Mouse (Mus musculus): ENCODE results near the gene Gm17677.

Gene Gm17677

GRCm38 (mm10) chr9:35740749-35741148 lies at the start of gene Gm17677:
TSS of gene Gm17677 (plus strand) at chr9:35741049.
- no peak for DNase-seq

- no peak for DNase-seq
These were observed 48.9 kb upstream of the Gm17677 start for GRCm38 (mm10) chr9:35691924-35692323.

- DNase-seq = no peak
These were observed 33.6 kb upstream of the Gm17677 start for GRCm38 (mm10) chr9:35707265-35707664.

GRCm38 (mm10) chr9:35756843-35757242 lies 16.0 kb downstream of the Gm17677 start:
- DNase-seq = no peak

DNA sequence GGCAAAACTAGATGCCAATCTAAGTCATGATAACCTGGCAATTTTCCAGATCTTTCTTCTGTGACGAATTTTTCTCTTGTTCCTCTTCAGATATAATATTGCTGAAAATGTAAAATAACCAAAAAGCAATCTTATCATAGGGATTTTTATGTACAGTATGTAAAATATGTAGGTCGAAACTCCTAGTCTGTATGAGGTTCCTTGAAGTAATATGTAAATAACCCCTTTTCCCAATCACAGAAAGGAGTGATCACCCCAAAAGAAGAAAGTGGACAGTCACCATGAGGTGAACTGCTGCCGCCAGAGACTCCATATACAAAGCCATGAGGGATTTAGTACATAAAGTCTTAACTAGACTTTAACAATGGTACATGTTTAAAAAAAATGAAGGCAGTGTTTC lies 37.2 kb downstream of the Gm17677 start, which contains the start of gene Gm17727:
Gene Gm17727, minus strand, starts transcription at position 101 of the 400 bp plus-strand sequence.
- DNase-seq = no peak

DNA sequence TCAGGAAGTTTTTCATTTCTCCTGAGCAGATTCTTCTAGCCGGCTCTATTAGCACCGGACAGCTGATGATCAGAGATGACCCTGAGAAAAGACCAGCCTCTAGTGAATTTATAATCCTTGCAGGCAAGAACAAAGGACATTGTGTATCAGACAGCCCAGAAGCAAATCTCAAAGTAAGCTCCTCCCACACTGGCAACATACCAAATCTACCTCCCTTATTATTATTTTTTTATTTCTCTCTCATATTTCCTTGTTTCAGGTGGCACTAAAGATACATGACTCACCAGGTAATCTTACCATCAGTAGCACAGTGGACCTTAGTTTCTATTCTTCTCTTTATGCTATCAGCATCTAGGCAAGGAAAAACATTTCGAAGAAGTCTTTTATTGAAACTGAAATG lies 49.2 kb downstream of the Gm17677 start, which contains the start of the genes Gm27235 and D730048I06Rik:
Gene Gm27235, minus strand, starts transcription at position 101 of the 400 bp plus-strand sequence.
Gene D730048I06Rik, minus strand, starts transcription at position 112 of the 400 bp plus-strand sequence.
- no peak for DNase-seq

Data from right cerebral cortex, postnatal 14 days (tissue).